Mouse (Mus musculus) layer of hippocampus, postnatal 10 days (tissue): ENCODE results near the gene Ptprn2. TPM values are rescaled to one million over a fixed set of nuclear protein-coding genes. Genes with fewer than 3 reads are reported as not detected.

Experiments used
- DNase-seq, 2 experiments: peaks; one replicate each; pipeline ENCODE4 v3.0.0; 2021; ENCODE audit warnings: low spot score in 2 of 2
- long read RNA-seq: library from polyadenylated mRNA; stranded (forward); transcript quantifications from one replicate; pipeline ENCODE4 v2.0.0, GENCODE M21; 2023
- total RNA-seq, 2 experiments: library from RNA; stranded (reverse); gene quantifications; 2 replicates each; pipeline ENCODE4 v1.2.3; 2021

Ptprn2 gene
- 100 to 1,000 TPM; 234 to 251 TPM for total RNA-seq
- long read RNA-seq, full-length matches to known transcripts: 4 of 31 reads
- long read RNA-seq, partial matches to known transcripts: 17 of 31 reads
- long read RNA-seq, other reads (novel, unspliced or antisense): 10 of 31 reads

- peak; percentile 70 to 83 for DNase-seq
These were observed at the start of gene Ptprn2 for GRCm38 (mm10) chr12:116485591-116486403. Ptprn2 (plus strand) TSS chr12:116485720.

DNA sequence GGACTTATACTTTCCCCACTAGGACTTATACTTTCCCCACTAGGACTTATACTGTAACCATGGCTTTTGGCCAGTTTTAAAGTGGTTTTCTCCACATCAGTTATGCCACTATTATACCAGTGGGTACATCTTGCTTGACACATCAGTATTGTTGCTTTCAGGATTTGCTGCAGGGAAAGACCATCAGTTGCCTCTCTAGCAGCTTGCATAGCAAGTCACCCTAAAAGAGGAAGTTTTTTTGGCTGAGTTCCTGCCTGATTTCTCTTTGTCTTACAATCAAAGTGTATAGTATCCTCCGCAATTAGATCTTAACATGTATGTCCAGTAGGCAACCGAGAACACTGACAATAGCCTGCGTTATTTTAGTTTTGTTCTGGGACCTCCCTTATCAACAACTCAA lies 49.4 kb upstream of the Ptprn2 start:
- DNase-seq: no peak

DNA sequence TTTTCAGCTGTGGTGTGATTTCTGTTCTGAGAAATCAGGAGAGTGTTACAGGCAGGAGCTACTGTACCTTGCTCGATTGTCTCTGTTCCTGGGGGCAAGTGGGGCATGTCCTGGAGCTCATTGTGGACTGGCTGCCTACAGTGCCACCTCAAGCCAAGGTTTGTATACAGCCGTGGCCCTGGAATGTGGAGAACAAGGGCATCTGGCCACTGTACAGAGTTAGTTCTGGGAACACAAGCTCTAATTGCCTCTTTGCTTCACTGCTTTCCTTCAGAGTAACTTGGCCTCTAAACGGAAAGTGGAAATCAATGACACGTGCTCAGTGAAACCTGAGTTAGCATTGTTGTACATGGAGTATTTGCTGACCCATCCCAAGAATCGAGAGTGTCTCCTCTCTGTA lies 46.9 kb upstream of the Ptprn2 start:
- DNase-seq: no peak

- no peak for DNase-seq
These were observed 43.3 kb upstream of the Ptprn2 start for GRCm38 (mm10) chr12:116442184-116442583.

DNA sequence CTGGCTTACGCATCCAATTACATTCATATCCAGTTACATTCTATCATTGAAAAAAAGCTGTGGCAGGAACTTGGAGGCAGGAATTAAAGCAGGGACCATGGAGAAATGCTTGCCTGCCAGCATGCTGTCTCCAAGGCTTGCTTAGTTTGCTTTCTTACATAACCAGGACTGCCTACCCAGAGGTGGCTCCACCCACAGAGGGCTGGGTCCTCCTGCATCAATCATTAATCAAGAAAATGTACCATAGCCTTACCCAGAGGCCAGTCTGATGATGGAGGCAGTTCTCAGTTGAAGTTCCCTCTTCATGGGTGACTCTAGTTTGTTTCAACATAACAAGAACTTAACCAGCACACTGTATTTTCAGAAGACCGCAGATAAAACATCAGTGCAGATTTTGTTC lies 36.0 kb upstream of the Ptprn2 start:
- no peak for DNase-seq

GRCm38 (mm10) chr12:116460379-116461065 lies 25.0 kb upstream of the Ptprn2 start:
- no peak for DNase-seq

DNA sequence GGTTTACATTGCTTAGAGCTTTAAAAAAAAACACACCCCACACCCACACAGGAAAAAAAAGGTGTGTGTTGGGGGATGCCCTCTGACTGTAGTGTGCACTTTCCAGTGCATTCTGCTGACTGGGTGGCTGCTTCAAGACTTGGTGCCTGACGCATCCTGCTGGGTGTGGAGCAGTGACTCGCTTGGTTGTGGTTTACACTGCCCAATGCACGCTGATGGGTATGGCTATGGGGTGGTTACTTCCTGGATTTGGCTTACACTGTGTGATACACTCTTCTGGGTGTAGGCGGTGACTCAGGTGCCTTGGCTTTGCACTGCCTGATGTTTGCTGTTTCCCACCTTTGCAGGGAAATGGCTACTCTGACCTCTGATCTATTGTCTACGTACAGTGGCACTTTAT lies 18.5 kb upstream of the Ptprn2 start:
- no peak for DNase-seq

- DNase-seq: no peak
These were observed 17.2 kb upstream of the Ptprn2 start for GRCm38 (mm10) chr12:116468348-116468747.

- DNase-seq: no peak
These were observed 16.4 kb upstream of the Ptprn2 start for GRCm38 (mm10) chr12:116469096-116469495.

- DNase-seq: peak in 1 of 2 experiments; percentile 7
These were observed 12.3 kb upstream of the Ptprn2 start for GRCm38 (mm10) chr12:116473264-116473663.

- DNase-seq: peak in 1 of 2 experiments; percentile 0
These were observed 11.8 kb upstream of the Ptprn2 start for GRCm38 (mm10) chr12:116473761-116474160.

DNA sequence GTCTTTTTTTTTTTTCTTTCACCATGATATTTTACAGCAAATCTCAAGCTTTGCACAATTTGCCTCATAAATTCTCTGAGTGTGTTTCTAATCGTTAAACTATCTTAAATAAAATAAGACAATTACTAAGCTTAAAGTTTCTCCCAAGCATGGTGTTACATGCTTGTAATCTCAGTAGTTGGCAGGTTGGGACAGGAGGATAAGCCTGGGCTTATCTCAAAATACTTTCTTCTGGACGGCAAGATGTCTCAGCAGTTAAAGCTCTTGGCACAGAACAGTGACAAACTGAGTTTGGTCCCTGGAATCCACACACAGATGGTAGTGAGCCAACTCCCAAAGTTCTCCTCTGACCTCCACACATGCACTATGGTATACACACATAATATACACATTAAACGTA lies 10.8 kb upstream of the Ptprn2 start:
- peak in 1 of 2 experiments; percentile 3 for DNase-seq

GRCm38 (mm10) chr12:116478771-116479170 lies 6.7 kb upstream of the Ptprn2 start:
- DNase-seq: no peak

DNA sequence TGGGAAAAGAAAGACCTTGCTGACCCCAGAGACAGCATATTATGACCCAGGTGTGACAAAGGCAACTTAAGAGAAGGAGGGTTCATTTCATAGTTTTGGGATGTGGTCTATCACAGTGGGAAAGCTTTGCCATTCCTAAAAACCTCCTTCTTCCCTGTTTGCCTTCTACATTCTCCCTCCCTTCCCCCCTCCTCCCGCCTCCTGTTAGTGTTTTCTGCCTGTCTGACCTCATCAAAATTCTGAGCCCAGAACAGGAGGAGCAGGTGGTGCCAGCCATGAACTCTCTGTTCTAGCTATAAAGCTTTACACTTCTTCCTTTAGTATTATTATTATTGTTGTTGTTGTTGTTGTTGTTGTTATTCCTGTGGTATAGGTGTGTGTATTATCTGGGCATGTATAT lies 3.6 kb upstream of the Ptprn2 start:
- no peak for DNase-seq

DNA sequence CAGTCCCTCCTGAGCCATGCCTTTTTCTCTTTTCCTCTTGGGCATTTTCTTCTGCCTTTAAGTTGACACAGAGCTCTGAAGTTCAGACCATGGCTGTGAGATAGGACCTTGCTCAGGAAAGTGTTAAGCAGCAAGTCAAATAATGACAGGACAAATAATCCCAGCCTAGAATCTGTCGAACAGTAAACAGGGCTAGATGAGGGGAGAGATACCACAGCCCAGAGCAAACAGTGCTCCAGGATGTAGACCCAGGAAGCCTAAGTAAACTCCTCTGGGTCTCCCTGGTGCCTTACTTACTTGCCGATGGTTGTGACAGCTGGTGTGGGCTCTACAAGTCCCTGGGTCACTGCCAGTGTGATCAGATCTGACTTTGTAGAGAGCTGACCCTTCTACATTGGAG lies 1.9 kb upstream of the Ptprn2 start:
- DNase-seq: no peak

GRCm38 (mm10) chr12:116484991-116485390 lies 529 bp upstream of the Ptprn2 start:
- no peak for DNase-seq

GRCm38 (mm10) chr12:116486404-116486730 lies 847 bp downstream of the Ptprn2 start:
- DNase-seq: no peak

DNA sequence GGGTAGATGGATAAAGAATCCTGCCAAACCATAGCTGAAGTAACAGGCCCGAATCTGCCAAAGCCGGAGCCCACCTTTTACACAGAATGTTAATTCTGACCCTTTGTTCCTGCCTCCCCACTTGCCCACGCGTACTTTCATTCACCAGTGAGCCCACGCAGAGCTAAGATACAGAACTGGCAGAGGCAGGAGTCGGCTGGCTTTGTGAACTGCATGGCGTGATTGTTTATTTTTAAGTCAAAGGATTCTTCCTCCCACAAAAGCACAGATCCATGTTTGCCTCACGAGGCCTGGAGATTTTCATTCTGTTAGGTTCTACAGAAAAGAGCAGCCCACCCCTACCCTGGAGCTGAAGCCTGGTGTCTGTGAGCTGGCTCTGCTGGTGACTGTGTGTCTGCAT lies 3.3 kb downstream of the Ptprn2 start:
- DNase-seq: no peak

DNA sequence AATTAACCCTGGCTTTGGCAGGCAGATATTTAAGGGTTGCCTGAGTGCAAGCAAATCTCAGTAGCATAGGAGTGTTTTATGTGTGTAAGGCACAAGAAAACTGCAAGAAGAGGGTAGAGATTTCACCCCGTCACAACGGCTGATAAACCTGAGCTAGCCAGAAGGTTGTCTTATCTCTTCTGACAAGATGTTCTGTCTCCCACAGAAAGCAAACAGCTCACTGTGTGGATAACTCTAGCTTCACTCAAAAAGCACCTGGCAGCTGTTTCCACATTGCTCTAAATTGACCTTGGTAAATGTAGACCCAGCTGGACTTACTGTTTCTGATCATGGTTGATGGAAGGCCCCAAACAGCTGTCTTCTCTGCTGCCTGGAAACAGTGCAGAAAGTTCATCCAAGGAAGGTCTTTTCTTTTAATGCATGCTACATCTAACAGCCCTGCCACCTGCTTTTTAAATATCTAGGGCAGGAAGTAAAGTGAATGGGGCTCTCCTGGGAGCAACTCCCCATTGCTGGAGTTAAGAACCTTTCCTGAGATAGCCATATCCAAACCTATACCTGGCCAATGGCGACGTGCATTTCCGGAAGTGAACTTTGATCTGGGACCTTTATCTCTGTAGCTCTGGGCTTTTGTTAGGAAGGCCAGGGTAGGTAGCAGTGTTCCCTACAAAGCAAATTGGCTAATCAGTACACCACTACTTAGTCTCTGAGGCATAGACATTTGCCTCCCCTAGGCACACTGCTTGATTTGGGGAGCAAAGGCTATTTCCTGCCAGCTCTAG lies 5.2 kb downstream of the Ptprn2 start:
- no peak for DNase-seq

DNA sequence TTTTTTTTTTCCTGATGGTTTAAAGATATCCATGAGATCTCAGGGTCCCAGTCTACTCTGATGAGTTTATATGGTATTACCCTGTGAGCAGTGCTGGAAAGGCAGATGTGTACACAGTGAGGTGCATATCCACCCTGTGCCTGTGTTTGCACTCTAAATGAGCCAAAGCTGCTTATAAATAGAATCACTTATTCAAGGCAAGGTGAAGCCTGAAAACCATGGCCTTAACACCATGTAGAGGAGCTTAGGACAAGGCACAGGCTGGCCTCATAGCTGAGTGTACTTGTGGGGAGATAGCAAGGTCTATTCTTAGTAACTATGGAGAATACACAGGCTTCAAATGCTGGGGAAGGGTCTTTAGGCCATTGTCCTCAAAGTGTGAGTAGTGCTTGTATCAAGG lies 13.1 kb downstream of the Ptprn2 start:
- no peak for DNase-seq

GRCm38 (mm10) chr12:116500652-116501051 lies 15.1 kb downstream of the Ptprn2 start:
- no peak for DNase-seq

DNA sequence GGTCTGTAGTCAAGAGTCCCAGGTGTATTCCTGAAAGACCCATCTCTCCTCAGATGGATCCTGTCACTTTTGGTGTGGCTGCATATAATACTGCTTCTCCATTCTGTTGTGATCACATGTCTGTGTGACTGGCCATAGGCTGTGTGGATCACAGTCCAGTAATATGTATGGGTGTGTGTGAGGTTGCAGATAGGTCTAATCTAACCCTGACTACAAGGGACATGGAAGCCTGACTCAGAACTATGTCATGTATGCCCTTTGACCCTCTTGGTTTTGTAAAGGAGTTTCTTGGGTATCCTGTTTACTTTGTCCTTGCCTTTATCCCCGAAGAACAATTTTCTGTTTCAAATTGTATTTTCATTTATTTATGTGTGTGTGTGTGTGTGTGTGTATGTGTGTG lies 27.0 kb downstream of the Ptprn2 start:
- DNase-seq: no peak
